Mouse (Mus musculus) T-helper 17 cell (primary cell): ENCODE data around the gene Gramd1b.

Experiments used
- in situ Hi-C, 2 experiments: fragments of 300-600 bp; cut with MboI, MseI; formaldehyde crosslinking; loops; 1 replicate in 1 of 2; 2 replicates in 1 of 2; pipeline ENCODE4 v1.15.1; 2025; ENCODE audit warnings: high pct_unique_total_duplicates in 2 of 2

The Gramd1b gene

DNA sequence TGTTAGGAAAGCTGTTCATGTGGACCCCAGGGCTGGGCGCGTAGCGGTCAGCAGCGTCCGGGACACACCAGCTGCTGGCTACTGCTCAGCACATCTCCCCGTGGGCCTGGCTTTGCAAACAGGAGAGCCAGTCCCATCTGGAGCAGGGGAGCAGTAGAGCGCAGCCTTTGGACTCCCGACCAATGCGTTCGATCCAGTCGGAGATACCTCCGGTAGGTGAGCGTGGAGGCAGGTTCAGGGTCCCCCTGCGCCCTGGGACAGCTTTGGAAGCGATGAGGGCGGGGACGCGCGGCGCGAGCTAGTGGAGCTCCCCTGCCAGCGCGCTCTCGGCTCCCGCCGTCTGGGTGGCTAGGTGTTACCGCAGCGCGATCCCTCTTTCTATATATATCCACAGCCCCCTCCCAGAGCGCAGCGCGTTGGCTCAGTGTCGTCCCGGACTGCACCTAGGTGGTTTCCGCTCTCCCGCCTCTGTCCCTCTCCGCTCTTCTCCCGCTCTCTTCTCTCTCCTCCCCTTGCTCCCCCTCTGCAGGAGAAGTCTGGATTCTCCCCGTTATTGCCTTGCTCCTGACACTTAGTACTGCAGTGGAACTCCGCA is at the start of gene Gramd1b:
Gene Gramd1b, minus strand, starts transcription at position 357 of the 595 bp plus-strand sequence.
- in situ Hi-C loops, result no loop called here

DNA sequence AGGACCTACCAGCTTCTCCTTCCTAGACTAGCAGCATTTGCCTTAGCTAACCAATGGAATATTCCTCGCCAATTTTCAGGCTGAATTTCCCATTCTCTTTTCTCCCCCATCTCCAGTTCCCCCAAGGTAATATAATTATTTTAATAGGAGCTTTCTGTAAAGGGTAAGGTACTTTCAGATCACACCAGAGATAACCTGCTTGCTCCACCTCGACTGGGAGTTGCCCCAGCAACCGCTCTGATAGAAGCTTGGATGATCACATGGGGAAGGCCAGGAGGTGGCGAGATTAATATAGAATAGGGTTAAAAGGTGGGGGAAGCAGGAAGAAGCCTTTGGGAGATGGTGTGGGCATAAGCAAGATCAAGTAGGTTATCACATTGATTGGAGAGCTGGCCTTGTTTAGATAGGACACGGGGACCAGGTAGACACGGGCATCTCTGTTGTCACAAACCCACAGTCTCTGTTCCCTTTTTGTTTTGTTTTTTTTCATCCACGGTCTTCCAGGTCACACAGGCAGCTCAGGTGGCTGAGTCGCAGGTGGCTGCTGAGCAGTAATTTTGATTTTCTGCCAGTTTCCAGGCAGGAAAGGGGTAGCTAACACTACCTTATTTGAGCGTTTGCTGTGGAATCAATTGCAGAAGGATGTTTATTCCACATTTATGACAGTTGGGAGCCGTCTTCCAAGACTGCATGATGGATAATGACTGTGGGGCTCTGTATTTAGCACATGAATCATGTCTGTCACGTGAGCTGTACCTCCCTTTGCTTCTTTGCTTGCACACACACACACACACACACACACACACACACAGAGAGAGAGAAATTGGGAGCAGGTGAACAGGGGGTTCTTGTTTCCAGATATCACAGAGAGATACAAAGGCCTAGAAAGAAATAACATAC is 47.8 kb upstream of the Gramd1b start:
- in situ Hi-C loops, result loop anchor here in 1 of 2 experiments (5.0 kb wide), 1 partner anchor 167 kb away; no protein-coding TSS in a partner anchor

DNA sequence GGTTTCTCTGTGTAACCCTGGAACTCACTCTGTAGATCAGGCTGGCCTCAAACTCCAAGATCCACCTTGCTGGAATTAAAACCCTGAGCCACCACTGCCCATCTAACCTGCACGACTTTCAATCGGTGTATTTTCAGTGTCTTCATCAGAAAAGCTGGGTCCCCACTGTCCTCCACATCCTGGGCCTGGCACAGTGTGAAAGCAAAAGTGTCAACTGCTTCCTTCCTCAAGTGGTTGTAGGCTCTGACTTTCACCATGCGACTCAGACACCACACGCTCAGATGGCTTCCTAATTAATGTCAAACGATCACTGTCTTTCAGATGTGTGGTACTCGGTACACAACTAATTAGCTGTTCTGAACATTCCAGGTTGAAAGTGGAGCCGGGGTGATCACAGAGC is 45.9 kb upstream of the Gramd1b start:
- in situ Hi-C loops, result loop anchor here in 1 of 2 experiments (5.0 kb wide), 1 partner anchor 165 kb away; no protein-coding TSS in a partner anchor

GRCm38 (mm10) chr9:40575053-40575985 is 44.1 kb upstream of the Gramd1b start:
- in situ Hi-C loops, result loop anchor here in 1 of 2 experiments (5.0 kb wide), 1 partner anchor 163 kb away; no protein-coding TSS in a partner anchor

DNA sequence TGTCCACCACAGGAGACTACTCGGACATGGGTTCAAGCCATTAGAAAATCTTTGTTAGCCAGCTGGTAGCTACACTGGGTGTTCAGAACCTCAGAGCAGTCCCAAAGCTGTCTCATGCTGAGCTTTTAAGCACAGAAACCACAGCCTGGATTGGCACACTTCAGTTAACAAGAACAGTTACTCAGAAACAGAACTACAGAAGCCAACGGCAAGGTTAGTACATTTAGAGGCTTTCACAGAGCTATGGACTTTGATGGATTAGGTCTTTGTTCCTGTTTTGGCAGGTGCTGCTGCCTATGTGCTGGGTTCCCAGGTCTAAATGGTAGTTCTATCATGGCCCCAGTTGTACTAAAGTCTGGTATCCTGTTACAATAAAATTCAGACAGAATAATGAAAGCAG is 40.1 kb upstream of the Gramd1b start:
- in situ Hi-C loops, result no loop called here

DNA sequence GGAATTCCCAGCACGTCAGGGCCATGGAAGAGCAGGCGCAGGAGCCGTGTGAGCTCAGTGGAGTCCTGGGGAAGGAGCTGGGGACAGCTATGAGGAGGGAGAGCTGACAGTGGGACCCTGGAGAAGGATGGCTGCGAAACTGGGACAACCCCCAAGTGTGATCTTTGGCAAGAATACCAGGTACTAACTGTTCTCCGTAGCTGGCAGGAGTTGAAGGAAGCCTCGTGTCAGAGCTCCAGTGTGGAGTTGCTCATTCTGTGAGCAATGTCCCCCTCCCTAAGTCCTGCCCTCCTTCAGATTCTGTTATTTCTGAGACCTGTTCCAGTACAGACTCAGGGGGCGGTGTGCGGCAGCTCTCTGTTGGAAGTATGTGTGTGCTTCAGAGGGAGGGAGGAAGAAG is 36.9 kb upstream of the Gramd1b start:
- in situ Hi-C loops, result no loop called here

DNA sequence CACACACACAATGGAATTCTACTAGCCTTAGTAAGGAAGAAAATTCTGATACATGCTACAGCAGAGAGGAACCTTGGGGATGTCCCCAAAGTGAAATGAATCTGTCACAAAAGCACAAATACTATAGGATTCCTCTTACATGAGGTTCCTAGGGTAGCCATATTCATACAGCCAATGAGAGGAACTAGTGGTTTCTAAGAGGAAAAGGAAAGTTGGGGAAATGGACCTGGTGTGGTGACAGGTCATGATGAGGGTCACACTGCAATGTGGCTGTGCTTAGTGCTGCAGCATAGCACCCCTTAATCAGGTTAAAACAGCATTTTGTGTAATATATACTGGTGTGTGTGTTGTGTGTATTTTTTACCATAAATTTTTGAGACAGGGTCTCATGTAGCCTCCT is 32.6 kb upstream of the Gramd1b start:
- in situ Hi-C loops, result no loop called here

DNA sequence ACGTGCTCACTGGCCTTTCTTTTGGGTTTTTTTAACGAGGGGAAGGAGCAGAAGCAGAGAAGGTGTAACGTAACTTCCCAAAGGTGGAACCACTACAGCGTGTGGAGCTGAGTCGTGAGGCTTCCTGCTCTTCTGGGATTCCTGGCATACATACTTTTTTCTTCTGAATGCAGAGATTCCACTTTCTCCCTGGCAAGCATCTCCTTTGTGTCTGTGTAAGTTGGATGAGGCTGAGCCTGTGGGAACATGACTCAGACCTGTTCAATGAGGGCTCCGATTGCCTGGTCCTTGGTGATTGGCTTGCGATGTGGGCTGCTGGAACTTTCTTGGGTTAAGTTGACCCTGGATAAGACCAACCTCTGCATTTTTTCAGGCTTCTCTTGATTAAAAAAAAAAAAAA is 28.5 kb upstream of the Gramd1b start:
- in situ Hi-C loops, result no loop called here

DNA sequence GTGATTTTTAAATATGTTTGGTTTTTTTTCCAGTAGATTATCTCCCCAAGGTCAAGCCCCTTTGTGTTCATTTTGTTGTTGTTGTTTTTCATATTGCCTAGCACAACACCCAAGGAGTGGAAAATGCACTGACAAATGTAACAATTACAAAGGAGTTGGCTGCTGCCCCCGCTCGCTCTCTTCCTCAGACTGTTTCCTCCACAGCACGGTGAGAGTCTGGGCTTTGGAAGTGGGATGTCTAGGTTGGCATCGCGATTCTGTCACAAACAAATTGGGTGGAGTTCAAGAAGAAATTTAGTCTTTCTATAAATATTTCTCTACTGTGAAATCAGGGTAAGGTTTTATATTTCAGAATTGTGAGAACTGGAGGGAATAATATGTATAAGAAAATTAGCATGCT is 26.6 kb upstream of the Gramd1b start:
- in situ Hi-C loops, result no loop called here

DNA sequence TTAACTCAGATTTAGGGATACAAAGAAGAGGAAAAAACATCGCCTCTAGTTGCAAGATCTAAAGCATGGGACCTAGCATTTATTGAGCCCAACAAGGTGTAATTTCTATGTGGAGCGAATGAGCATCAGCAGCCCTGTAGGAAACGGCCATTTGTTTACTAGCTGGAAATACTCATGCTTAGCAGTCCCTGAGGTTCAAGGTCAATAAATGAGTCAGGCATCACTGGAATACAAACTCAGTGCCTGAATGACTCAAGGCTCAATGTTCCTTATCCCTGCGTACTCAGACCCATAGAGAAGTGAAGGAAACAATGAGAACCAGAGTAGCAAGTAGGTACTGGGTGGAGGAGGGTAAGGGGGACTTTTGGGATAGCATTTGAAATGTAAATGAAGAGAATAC is 25.2 kb upstream of the Gramd1b start:
- in situ Hi-C loops, result no loop called here

DNA sequence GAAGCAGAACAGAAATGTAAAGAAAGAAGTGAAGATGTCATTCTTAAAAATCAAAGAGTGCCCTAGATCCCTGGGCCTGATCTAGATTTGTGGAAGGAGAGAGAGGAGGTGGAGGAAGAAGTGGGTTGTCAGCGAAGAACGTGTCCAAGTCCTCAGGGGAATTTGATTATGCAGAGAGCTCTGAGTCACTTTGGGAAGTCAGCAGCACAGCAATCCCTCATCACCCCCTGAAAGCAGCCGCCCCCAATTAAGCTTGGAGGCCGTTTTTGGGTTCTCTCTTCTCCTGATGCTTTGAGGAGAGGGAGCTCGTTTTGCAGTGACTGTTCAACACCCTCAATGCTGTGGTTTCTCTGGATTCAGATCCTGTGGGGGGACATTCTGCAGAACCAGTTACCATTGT is 24.1 kb upstream of the Gramd1b start:
- in situ Hi-C loops, result no loop called here

DNA sequence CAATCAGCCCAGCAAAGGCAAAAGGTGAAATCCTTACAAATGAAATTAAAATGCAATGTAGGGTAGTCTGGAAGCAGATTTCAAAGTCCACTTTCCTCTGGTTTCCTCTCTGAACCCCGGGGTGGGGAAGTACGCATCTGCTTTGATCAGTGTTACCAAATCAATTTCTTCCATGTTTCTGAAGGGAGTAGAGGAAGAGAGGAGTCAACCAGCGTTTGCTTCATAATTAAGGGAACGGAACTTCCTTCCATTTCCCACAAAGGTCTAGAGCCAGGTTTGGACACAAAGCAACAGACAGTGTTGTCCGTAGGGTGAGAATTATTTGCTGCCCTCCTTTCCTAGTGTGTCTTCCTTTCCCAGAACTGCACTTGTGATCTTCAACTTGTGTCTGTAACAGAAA is 16.7 kb upstream of the Gramd1b start:
- in situ Hi-C loops, result no loop called here

DNA sequence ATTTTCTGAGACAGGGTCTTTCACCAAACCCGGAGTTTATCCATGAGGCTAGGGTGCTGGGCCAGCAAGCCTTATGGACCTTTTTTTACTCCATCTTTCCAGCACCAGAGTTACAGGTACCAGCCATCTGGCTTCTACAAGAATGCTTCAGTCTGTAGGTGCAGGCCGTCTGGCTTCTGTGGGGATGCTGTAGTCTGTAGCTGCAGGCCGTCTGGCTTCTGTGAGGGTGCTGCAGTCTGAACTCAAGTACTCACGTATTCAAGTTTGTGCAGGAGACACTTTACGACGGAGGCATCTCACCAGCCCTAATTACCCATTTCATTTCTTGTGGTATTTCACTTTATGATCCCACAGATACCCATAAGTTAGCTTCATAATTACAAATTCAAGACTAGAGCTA is 14.0 kb upstream of the Gramd1b start:
- in situ Hi-C loops, result no loop called here

DNA sequence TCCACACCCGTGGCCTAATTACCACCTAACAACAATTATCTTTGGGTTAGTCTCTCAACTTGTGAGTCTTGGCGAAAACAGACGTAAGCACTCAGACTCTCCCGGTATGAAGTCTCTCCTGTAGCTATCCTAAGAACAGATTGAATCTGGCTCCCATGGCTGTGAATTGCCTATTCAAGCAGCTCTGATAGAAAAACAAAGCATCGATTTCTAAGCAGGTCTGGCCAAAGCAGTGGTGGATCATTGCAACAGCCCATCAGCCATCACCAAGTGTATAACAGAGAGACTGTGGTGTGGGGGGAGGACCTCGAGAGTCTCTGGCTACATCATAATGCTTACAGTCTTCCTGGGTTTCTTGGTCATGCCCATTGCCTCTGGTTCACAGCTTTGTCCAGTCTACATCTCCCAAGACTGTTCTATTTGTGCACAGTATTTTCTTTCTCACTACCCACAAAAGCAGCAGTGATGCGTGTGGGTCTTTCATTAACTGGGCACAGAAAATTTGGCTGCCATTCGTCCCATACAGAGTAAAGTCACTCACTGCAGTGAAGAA is 8.5 kb upstream of the Gramd1b start:
- in situ Hi-C loops, result no loop called here

GRCm38 (mm10) chr9:40537708-40538105 is 6.5 kb upstream of the Gramd1b start:
- in situ Hi-C loops, result no loop called here

DNA sequence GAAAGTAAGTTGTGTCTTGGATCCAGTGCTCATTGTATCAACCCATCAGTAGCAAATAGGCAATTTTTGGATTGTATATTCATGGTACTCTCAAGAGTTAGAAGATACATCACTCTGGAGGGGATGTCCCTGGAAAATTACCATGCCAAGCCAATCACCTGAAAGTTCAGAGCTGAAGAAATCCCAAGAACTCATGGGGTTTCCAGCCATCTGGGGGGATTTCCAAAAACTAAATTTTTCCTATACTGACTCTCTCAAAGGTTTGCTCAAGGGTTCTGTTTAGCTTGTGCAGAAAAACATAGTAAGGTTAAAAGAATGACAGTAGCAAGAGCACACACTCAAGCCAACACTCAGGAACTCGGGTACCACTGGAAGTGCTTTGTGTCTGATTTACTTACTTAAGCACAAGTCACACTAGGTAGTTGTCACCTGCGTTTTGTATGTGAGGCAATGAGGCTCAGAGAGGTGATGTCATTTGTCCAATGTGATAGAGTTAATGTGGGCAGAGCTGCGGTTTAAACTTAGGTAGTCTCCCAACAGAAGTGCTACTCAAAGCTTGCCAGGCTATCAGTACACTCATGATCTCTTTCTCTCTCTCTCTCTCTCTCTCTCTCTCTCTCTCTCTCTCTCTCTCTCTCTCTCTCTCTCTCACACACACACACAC is 6.0 kb upstream of the Gramd1b start:
- in situ Hi-C loops, result no loop called here

DNA sequence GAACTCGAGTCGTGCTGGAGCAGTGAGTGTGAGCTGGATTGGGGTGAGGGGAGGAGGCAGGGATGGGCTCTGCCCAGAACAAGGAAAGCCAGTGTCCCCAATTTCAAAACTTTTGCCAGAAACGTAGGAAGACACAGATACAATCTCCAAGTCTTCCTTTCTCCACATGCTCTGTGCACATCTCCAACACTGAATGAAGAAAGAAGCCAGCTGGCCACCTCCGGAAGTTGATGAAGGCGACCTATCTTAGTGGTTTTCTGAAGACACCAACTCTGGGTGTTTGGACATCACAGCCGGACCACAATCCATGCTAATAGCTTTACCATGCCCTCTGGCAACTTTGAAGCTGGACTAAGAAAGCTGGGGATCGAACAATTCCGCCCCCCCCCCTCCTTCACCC is 647 bp downstream of the Gramd1b start:
- in situ Hi-C loops, result no loop called here

GRCm38 (mm10) chr9:40528733-40529132 is 2.5 kb downstream of the Gramd1b start:
- in situ Hi-C loops, result no loop called here

- in situ Hi-C loops, result no loop called here
Measured at GRCm38 (mm10) chr9:40526928-40527327, 4.3 kb downstream of the Gramd1b start.

DNA sequence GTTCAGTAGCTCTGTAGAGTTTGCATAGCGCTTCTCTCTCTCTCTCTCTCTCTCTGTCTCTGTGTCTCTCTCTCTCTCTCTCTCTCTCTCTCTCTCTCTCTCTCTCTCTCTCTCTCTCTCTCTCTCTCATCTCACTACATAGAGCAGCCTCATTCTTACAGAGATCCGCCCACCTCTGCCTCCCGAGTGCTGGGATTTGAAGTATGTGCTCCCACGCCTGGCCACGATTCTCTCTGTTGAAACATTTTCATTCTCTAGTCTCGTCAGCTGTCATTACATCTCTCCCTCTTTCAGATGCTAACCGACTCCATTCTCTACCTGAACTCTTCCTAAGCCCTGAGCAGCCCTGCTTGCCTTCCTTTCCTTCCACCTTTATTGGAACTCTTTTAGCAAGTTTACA is 9.0 kb downstream of the Gramd1b start:
- in situ Hi-C loops, result no loop called here

DNA sequence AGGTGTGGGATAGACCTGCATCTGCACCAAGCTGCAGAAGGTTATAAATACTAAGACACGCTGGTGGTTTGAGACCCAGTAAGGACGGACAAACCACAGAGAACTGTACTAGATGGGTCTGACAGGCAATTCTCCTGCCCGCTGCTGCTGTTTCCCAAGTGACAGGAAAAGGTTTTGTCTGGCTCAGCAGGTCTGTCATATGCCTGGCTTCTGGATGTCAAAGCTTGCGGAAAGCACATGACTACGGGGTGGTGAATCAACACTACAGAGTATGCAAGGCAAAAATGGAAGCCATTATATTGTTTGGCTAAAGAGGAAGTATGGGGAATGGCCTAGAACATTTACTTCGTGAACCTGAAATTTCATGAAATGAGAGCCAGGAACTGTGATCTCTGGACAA is 10.1 kb downstream of the Gramd1b start:
- in situ Hi-C loops, result no loop called here
